Mouse (Mus musculus) heart, embryonic 13.5 days (tissue): ENCODE results near the gene Lima1. TPM values are rescaled to one million over a fixed set of nuclear protein-coding genes. Genes with fewer than 3 reads are reported as not detected.
"Not testable (repeated sequence)": the region's sequence is repeated elsewhere in the genome, so short reads cannot be mapped to it uniquely, and the experiment has no call there.

Experiments
- ATAC-seq: fragments of 200-750 bp; cut with Nextera tagmentation; 2 replicates; pipeline ENCODE4 v1.8.0; 2017; ENCODE audit warnings: moderate TSS enrichment; ENCODE audit not compliant: insufficient number of reproducible peaks, low FRiP score, low TSS enrichment; ENCODE audit errors: extremely low read depth
- H3K27ac ChIP-seq: fragments of 300-500 bp; sonication (generic); replicated peaks from 2 replicates; pipeline ENCODE4 v1.5.1; 2015; ENCODE audit warnings: moderate library complexity, mild to moderate bottlenecking, inconsistent platforms
- H3K27me3 ChIP-seq: fragments of 300-500 bp; sonication (generic); replicated peaks from 2 replicates; pipeline ENCODE4 v1.6.1; 2015; ENCODE audit warnings: mild to moderate bottlenecking, inconsistent platforms
- H3K36me3 ChIP-seq: fragments of 300-500 bp; sonication (generic); 2 replicates; pipeline ENCODE4 v1.6.1; 2015; ENCODE audit warnings: mild to moderate bottlenecking, inconsistent platforms
- H3K4me1 ChIP-seq: fragments of 300-500 bp; sonication (generic); 2 replicates; pipeline ENCODE4 v1.6.1; 2015; ENCODE audit warnings: inconsistent platforms
- H3K4me2 ChIP-seq: fragments of 300-500 bp; sonication (generic); 2 replicates; pipeline ENCODE4 v1.6.1; 2015; ENCODE audit warnings: inconsistent platforms, mild to moderate bottlenecking, moderate library complexity
- H3K4me3 ChIP-seq: fragments of 300-500 bp; sonication (generic); 2 replicates; pipeline ENCODE4 v1.5.1; 2015; ENCODE audit warnings: moderate library complexity, mild to moderate bottlenecking, inconsistent platforms
- H3K9ac ChIP-seq: fragments of 300-500 bp; sonication (generic); 2 replicates; pipeline ENCODE4 v1.6.1; 2015; ENCODE audit warnings: inconsistent platforms, mild to moderate bottlenecking, moderate library complexity
- H3K9me3 ChIP-seq: fragments of 300-500 bp; sonication (generic); 2 replicates; pipeline ENCODE4 v1.6.1; 2016; ENCODE audit warnings: inconsistent platforms
- WGBS: fragments of 180-500 bp; shearing (Covaris S2); methylation state at CpG from one replicate; pipeline ENCODE4 v1.1.7; 2015; ENCODE audit warnings: mixed read lengths; 5-methylcytosine and 5-hydroxymethylcytosine counted together
- polyA plus RNA-seq: library from polyadenylated mRNA; unstranded; fragments of >200 nt; fragmentation: Nextera tagmentation; extraction: Ambion mirVana; gene quantifications from 2 replicates; pipeline ENCODE4 v1.2.1, GENCODE M21; 2015

The Lima1 gene
- polyA plus RNA-seq, 1 experiment from 2014 or later, result 17.8 TPM

DNA sequence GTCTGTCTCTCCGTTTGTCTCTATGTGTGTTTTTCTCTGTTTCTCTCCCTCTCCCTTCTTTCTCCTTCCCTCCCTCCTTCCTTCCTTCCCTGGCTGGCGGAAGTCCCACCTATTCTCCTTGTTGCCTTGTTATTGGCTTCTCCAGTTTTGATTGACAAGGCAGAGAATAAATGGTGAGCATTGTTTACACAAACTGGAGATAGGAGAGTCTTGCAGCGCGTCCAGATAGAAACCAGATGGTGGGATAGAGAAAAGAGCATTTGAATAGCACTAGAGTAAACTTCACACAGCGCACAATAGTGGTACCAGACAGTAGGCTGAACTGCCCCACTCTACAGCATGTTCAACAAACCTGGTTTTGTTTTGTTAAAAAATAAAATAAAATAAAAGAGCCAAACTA, 43.7 kb downstream of the Lima1 start:
- H3K9me3 ChIP-seq, result no peaks in the 10 kb centered on the region
- H3K4me2 ChIP-seq, result no peak overlapping the region
- ATAC-seq, result no peak
- peaks cover 6% of the 10 kb centered on the region; the same call in 1 of the 2 replicates for H3K4me1 ChIP-seq
- no peak overlapping the region for H3K4me3 ChIP-seq
- no peaks in the 10 kb centered on the region for H3K36me3 ChIP-seq
- H3K27ac ChIP-seq, result no peak overlapping the region
- 49% methylated on average over 5 of the region's 5 CpGs for WGBS
- H3K9ac ChIP-seq, result no peak overlapping the region
- H3K27me3 ChIP-seq, result no peaks in the 10 kb centered on the region

DNA sequence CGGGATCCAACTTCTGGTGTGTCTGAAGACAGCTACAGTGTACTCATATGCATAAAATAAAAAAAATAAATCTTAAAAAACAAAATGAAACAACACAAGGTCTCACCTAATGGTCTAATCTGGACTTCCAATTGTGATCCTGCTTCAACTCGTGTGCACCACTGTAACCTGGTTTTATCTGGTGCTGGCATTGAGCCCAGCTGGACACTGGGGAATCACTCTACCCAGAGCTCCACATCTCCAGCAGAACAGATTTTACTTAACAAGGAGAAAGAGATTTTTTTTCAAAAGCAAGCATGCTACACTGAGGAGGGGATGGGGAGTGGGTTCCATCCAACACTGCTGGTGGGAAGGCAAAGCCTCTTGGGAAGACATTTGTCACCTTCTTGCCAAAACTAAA, 47.2 kb downstream of the Lima1 start:
- WGBS, result 43% methylated on average over 2 of the region's 2 CpGs
- no peak overlapping the region for H3K27ac ChIP-seq
- no peak overlapping the region for H3K4me2 ChIP-seq
- no peak for ATAC-seq
- H3K9me3 ChIP-seq, result no peaks in the 10 kb centered on the region
- H3K36me3 ChIP-seq, result no peaks in the 10 kb centered on the region
- H3K4me3 ChIP-seq, result no peak overlapping the region
- no peaks in the 10 kb centered on the region for H3K27me3 ChIP-seq
- peaks cover 15% of the 10 kb centered on the region for H3K4me1 ChIP-seq
- no peak overlapping the region for H3K9ac ChIP-seq

DNA sequence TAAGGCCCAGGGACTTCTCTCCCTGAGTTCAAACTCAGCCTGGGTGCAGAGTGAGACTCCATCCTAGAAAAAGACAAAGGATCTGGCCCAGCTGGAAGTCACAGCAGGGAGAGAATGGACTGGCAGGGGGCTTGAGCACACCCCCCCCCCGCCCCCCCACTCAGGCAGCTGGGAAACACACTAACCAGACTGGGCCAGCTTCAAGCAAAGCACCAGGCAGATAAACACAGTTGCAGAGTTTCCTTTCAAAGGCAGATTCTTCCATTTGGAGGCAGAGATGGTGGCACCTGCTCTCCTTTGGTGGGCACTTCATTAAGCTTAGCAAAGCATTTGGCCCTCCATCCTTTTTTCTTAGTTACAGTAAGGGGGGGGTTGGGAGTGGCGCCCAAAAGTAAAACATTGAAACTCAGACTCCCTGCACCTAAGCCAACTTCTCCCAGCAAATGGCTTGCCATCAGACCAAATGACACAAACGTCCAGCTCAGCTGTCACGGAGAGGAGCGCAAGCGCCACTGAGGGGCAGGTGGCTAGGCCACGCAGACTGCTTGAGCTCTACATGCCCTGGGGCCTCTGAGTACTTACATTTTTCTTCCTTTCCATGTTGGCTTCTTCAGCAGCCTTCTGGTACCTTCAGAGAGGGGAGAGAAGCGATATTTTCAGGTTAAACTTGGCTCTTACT, 48.9 kb downstream of the Lima1 start:
- Histone ChIP-seq H3K27me3 (no peaks in the 10 kb centered on the region), H3K4me3 (no peak overlapping the region), H3K9ac (no peak overlapping the region), H3K4me2 (no peak overlapping the region), H3K9me3 (no peaks in the 10 kb centered on the region), H3K4me1 (peaks cover 16% of the 10 kb centered on the region), H3K27ac (no peak overlapping the region), H3K36me3 (no peaks in the 10 kb centered on the region)
- ATAC-seq, result no peak
- WGBS, result 75% methylated on average over 8 of the region's 8 CpGs

DNA sequence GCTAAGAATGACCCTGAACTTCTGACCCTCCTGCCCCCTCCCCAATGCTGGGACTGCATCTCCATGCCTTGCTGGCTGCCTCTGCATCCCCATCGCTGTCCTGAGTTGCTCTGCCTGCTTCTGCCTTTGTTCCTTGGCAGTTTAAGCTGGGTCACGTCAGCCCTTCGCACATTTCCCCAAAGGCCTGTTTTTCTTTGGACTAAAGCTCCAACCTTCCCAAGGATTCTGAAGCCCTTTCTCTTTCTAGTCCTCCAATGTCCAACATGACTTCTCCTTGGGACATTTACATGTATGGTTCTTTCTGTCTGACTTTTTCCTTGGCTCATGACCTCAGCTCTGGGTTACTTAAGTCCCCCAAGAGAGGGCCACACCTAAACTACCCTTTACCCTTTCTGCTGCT, 50.0 kb downstream of the Lima1 start:
- Histone ChIP-seq H3K36me3 (no peaks in the 10 kb centered on the region), H3K27me3 (no peaks in the 10 kb centered on the region), H3K9me3 (no peaks in the 10 kb centered on the region), H3K4me3 (no peak overlapping the region), H3K27ac (no peak overlapping the region), H3K9ac (no peak overlapping the region), H3K4me1 (peaks cover 26% of the 10 kb centered on the region), H3K4me2 (no peak overlapping the region)
- 86% methylated on average over 3 of the region's 3 CpGs for WGBS
- ATAC-seq, result no peak

DNA sequence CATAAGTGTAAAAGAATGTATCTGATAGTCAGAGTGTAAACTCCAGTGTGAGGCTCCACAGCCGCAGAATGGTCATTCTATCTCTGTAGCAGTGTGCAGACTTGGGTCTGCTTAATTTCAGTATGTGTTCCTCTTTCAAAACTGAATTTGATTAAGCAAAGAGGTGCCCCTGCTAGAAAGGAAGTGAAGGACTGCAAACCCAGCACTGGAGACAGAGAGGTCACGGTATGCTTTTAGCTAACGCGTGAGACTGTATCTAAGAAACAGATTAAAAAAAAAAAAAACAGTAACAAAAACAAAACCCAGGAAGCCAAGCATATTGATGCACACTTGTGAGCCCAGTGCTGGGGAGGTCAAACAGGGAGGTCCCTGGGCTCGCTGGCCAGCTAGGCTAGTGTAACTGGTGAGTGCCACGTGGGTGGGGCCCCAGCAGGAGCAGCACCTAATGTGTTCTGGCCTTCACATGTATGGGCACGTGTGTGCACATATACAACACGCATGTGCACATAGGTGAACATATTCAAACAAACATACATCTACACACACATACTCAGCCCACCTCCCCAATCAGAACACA, 51.8 kb downstream of the Lima1 start:
- WGBS, result 42% methylated on average over 8 of the region's 8 CpGs
- no peak overlapping the region for H3K9ac ChIP-seq
- no peak for ATAC-seq

DNA sequence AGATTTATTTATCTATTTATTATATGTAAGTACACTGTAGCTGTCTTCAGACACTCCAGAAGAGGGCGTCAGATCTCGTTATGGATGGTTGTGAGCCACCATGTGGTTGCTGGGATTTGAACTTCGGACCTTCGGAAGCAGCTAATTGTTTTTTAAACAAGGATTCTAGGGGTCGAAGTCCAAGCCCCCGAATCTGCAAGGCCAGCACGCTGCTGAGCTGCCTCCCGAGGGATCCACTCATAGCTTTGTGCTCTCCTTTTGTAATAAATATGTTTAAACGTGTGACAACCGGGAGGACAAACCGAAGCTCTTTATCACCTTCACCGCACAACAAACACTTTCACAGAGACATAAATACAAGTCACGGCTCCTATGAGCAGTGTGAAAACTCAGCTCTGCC, 52.8 kb downstream of the Lima1 start:
- WGBS, result 82% methylated on average over 13 of the region's 13 CpGs
- not testable (repeated sequence) for H3K27me3 ChIP-seq, H3K4me3 ChIP-seq

More for the DNA sequence above, 51.8 kb downstream of the Lima1 start:
- H3K4me1 ChIP-seq, result peaks cover 35% of the 10 kb centered on the region
- no peak overlapping the region for H3K4me2 ChIP-seq
- H3K27me3 ChIP-seq, result no peaks in the 10 kb centered on the region
- H3K9me3 ChIP-seq, result no peaks in the 10 kb centered on the region
- H3K36me3 ChIP-seq, result no peaks in the 10 kb centered on the region
- peak overlapping the region; percentile 46 for H3K27ac ChIP-seq
- H3K4me3 ChIP-seq, result no peak overlapping the region

DNA sequence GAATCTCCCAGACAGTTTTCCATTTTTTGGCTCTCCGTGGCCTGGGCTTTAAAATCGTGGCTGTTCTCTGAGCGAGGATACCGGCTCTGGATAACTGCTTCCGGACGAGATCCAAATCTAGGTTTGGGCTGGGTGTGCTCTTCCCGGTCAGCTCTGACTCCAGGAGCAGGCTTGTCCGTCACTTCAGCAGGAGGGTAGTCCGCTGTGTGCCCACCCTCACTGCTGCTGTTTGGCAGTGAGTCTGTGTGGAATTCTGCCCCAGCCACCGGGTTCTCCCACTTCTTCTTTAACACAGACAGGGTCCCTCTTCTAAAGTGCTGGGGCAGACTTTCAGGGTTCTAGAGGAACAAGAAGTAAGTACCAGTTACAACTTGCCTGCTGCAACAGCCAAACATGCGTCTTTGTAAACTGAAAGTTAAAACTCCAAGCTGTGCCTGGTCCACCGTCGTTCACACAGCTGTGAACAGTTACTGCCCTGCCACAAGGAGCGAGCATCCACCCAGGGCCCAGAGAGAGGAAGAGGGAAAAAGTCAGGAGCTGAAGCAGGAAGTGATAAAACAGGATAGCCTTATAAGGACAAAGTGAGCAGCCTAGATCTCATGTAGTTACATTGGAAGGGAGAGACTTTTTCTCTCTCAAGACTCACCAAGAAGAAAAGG, 55.5 kb downstream of the Lima1 start:
- peaks cover 20% of the 10 kb centered on the region for H3K36me3 ChIP-seq
- peak overlapping the region; percentile 77 for H3K4me2 ChIP-seq
- no peaks in the 10 kb centered on the region for H3K9me3 ChIP-seq
- peaks cover 44% of the 10 kb centered on the region for H3K4me1 ChIP-seq
- H3K4me3 ChIP-seq, result peak overlapping the region; percentile 57
- H3K27ac ChIP-seq, result peak overlapping the region; percentile 96
- no peak for ATAC-seq
- H3K9ac ChIP-seq, result peak overlapping the region; percentile 86
- 8% methylated on average over 14 of the region's 14 CpGs for WGBS
- no peaks in the 10 kb centered on the region for H3K27me3 ChIP-seq

More for the DNA sequence above, 52.8 kb downstream of the Lima1 start:
- H3K4me1 ChIP-seq, result peaks cover 35% of the 10 kb centered on the region
- not testable (repeated sequence) for H3K36me3 ChIP-seq, ATAC-seq, H3K27ac ChIP-seq, H3K9me3 ChIP-seq, H3K9ac ChIP-seq, H3K4me2 ChIP-seq

DNA sequence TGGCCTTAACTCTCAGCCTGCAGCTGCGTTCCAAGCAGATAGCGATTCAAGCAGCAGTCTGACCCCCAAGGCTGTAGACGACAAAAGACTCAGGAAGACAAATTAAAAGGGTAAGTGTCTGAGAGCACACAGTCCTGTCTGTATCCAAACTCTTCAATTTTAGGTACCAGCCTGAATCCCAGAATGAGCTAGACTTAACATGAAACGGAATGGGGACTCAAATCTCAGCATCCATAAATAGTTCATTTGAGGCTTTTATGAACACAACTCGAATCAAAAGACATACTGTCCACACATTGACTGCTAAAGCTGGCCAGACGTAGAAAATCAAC, 56.2 kb downstream of the Lima1 start:
- Histone ChIP-seq H3K27me3 (no peaks in the 10 kb centered on the region), H3K9ac (peak overlapping the region; percentile 86), H3K9me3 (no peaks in the 10 kb centered on the region), H3K27ac (peak overlapping the region; percentile 96), H3K4me2 (peak overlapping the region; percentile 77), H3K4me3 (peak overlapping the region; percentile 57), H3K4me1 (peaks cover 44% of the 10 kb centered on the region), H3K36me3 (peaks cover 23% of the 10 kb centered on the region)
- WGBS, result 9% methylated on average over 6 of the region's 6 CpGs
- no peak for ATAC-seq

DNA sequence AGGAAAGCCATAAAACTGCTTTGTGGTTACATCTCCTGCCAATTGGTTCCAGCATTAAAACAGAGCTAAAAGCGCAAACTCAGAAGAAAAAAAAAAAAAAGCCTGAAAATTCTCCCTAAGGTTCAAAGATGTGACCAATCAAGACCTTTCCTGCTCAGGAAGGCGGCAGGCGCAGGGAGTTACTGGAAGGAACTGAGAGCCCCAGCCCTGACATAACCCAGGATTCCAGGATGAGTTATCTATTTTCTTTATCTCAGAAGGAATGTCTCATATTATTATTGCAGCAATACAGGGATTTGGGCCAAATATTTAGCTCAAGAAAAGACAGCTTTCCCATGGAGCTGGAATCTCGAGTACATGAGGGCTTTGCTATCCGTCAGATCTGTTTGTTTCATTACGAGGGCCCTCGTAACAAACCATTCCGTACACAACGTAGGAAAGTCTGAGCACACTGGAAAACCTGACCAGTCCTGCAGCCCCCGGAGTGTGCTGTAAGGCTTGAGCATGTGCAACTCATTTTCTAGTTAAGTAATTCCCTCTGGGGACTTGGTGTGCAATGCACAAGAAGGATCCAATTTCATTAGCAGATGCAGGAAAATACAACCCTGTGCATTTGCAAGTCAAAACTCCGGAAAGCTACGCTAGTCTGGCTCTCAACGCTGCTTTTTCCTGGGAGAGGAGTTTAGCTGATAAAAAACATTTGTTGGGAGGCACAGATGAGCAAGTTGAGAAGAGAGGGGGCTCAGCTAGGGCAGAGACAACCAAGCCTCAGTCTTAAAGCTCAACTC, 56.7 kb downstream of the Lima1 start:
- H3K4me3 ChIP-seq, result peak overlapping the region; percentile 57
- peak overlapping the region; percentile 86 for H3K9ac ChIP-seq
- H3K9me3 ChIP-seq, result no peaks in the 10 kb centered on the region
- 13% methylated on average over 13 of the region's 13 CpGs for WGBS
- no peaks in the 10 kb centered on the region for H3K27me3 ChIP-seq
- H3K36me3 ChIP-seq, result peaks cover 25% of the 10 kb centered on the region
- H3K4me1 ChIP-seq, result peaks cover 40% of the 10 kb centered on the region
- peak overlapping the region; percentile 96 for H3K27ac ChIP-seq
- peak overlapping the region; percentile 77 for H3K4me2 ChIP-seq
- no peak for ATAC-seq

DNA sequence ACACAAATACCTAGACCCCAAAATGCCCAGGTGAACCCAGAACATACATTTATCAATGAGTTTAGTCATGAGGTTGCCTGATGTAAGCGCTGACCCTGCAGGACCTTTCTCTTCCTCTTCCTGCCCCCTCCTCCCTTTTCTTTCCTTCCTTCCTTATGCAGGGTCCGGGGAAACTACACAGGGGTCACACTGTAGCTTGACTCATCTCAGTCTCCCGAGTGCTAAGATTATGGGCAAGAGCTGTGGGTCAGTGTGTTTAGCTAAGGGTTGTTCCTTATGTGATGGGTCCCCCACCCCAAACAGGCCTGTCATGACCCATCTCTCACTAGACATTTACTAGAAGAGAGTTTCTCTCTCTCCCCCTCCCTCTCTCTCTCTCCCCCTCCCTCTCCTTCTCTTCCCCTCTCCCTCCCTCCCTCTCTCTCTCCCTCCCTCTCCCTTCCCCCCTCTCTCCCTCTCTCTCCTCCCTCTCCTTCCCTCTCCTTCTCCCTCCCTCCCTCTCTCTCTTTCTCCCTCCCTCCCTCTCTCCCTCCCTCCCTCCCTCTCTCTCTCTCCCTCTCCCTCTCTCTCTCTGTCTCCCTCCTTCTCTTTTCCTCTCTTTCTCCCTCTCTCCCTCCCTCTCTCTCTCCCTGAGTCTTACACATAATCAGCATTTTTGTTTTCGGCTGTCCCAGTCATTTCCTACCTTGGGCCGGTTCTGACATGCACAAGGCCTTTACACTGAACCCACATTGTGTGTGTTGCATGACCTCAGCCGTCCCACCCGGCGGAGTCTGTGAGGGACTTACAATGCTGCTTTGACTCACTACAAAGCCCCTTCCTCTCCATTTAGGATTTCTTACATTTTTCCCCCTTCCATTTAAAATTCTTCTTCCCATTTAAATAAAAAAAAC, 57.7 kb downstream of the Lima1 start:
- Histone ChIP-seq H3K4me2 (peak overlapping the region; percentile 77), H3K4me3 (peak overlapping the region; percentile 57), H3K36me3 (peaks cover 27% of the 10 kb centered on the region), H3K27me3 (no peaks in the 10 kb centered on the region), H3K27ac (peak overlapping the region; percentile 96), H3K9me3 (no peaks in the 10 kb centered on the region), H3K9ac (peak overlapping the region; percentile 86), H3K4me1 (peaks cover 35% of the 10 kb centered on the region)
- 29% methylated on average over 8 of the region's 8 CpGs for WGBS
- no peak for ATAC-seq
